Mouse (Mus musculus): ENCODE results near the gene Cdh6.

DNA sequence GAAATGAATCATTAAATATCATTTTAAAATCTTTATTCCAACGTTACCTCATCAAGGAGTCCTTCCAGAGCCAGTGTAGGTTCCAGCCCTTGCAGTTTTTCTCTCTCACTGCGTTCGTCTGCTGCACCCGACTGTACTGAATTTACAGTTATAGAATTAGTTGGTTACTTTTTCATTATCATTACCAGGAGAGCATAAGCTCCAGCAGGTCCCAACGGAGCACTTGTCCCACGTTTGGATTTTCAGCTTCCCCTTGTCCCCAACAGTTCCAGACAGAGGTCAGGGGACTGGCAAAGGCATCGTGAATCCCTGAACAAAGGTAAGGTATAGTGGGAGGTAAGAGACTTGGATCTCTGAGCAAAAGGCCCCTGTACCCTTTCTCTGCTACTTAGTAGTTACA lies 35.2 kb upstream of the Cdh6 start:
- TF ChIP-seq CTCF (IDR thresholded peaks at IDR 0.05; ENCODE audit: low read depth) = no peak
- no peak for TF ChIP-seq EP300 (optimal IDR thresholded peaks at IDR 0.05)

Measured in stomach, postnatal 0 days (tissue).